24 mouse cellular contexts compared by ENCODE assay signal in genomic region chr2:132472126-132472525, GRCm38 (mm10).
DNase-seq lines count a peak whose midpoint lies in the region; ATAC-seq and TF ChIP-seq lines count a peak whose summit lies in the region.
"Had no signal": no experiment of that assay in that cellular context is flagged by ENCODE, and none has a peak within 500 bp of the region (broad histone marks: within the 10 kb centered on the region; RNA-seq: fewer than 3 reads in every experiment).

No protein-coding gene starts in this region.

- no peak overlapping the region for H3K4me2 ChIP-seq in forebrain, postnatal 0 days (ENCODE audit: low read depth)
- H3K4me2 ChIP-seq in forebrain, embryonic 12.5 days: no peak overlapping the region
- no peak overlapping the region for H3K4me2 ChIP-seq in intestine, embryonic 14.5 days (ENCODE audit: low read length)
- H3K4me2 ChIP-seq in intestine, embryonic 15.5 days (replicated peaks): no peak overlapping the region
- no peak overlapping the region for H3K4me2 ChIP-seq in midbrain, embryonic 14.5 days (ENCODE audit: low read length)
- no peak overlapping the region for H3K4me2 ChIP-seq in midbrain, embryonic 13.5 days (replicated peaks)
- H3K4me2 ChIP-seq: heart, embryonic 12.5 days; heart, embryonic 15.5 days; hindbrain, embryonic 14.5 days had no signal

- no peaks in the 10 kb centered on the region for H3K9me3 ChIP-seq in forebrain, postnatal 0 days (ENCODE audit: low read length)
- no peaks in the 10 kb centered on the region for H3K9me3 ChIP-seq in forebrain, embryonic 12.5 days
- H3K9me3 ChIP-seq in intestine, embryonic 14.5 days (ENCODE audit: control insufficient read depth, low read length): no peaks in the 10 kb centered on the region
- H3K9me3 ChIP-seq in intestine, embryonic 15.5 days: no peaks in the 10 kb centered on the region
- no peaks in the 10 kb centered on the region for H3K9me3 ChIP-seq in midbrain, embryonic 14.5 days (ENCODE audit: control insufficient read depth, low read length)
- no peaks in the 10 kb centered on the region for H3K9me3 ChIP-seq in midbrain, embryonic 13.5 days
- H3K9me3 ChIP-seq: forebrain, embryonic 10.5 days; heart, embryonic 15.5 days; hindbrain, embryonic 10.5 days had no signal

- no peak for TF ChIP-seq CTCF in forebrain, postnatal 0 days (IDR thresholded peaks at IDR 0.05; ENCODE audit: low read depth)

- H3K9ac ChIP-seq in forebrain, postnatal 0 days: no peak overlapping the region
- no peak overlapping the region for H3K9ac ChIP-seq in forebrain, embryonic 12.5 days
- H3K9ac ChIP-seq in intestine, embryonic 14.5 days (ENCODE audit: low read length): no peak overlapping the region
- no peak overlapping the region for H3K9ac ChIP-seq in intestine, embryonic 15.5 days
- no peak overlapping the region for H3K9ac ChIP-seq in midbrain, embryonic 14.5 days (replicated peaks; ENCODE audit: low read length)
- H3K9ac ChIP-seq in midbrain, embryonic 13.5 days (replicated peaks): no peak overlapping the region
- H3K9ac ChIP-seq: heart, embryonic 12.5 days; heart, embryonic 15.5 days; hindbrain, embryonic 14.5 days had no signal

- no peak overlapping the region for H3K27ac ChIP-seq in forebrain, postnatal 0 days (ENCODE audit: low read depth, low read length)
- H3K27ac ChIP-seq in forebrain, embryonic 12.5 days: no peak overlapping the region
- H3K27ac ChIP-seq in intestine, embryonic 14.5 days (ENCODE audit: low read depth): no peak overlapping the region
- no peak overlapping the region for H3K27ac ChIP-seq in intestine, embryonic 15.5 days
- no peak overlapping the region for H3K27ac ChIP-seq in midbrain, embryonic 14.5 days (replicated peaks; ENCODE audit: low read depth, low read length)
- H3K27ac ChIP-seq in midbrain, embryonic 13.5 days: no peak overlapping the region
- H3K27ac ChIP-seq: forebrain, embryonic 10.5 days; heart, embryonic 15.5 days; hindbrain, embryonic 10.5 days; hindbrain, embryonic 14.5 days had no signal

- H3K4me1 ChIP-seq in forebrain, postnatal 0 days (ENCODE audit: insufficient read depth): no peaks in the 10 kb centered on the region
- no peaks in the 10 kb centered on the region for H3K4me1 ChIP-seq in forebrain, embryonic 12.5 days
- no peaks in the 10 kb centered on the region for H3K4me1 ChIP-seq in intestine, embryonic 14.5 days (replicated peaks; ENCODE audit: control insufficient read depth, insufficient read depth, low read length)
- H3K4me1 ChIP-seq in intestine, embryonic 15.5 days (replicated peaks): no peaks in the 10 kb centered on the region
- no peaks in the 10 kb centered on the region for H3K4me1 ChIP-seq in midbrain, embryonic 14.5 days (ENCODE audit: control insufficient read depth, insufficient read depth, low read length)
- 0 out of 2 replicates have a peak, but pooled peaks cover 3% of the 10 kb centered on the region for H3K4me1 ChIP-seq in midbrain, embryonic 13.5 days (replicated peaks)
- H3K4me1 ChIP-seq: forebrain, embryonic 10.5 days; heart, embryonic 12.5 days; heart, embryonic 15.5 days had no signal

- H3K27me3 ChIP-seq in forebrain, postnatal 0 days (ENCODE audit: insufficient read depth, low read length): no peaks in the 10 kb centered on the region
- H3K27me3 ChIP-seq in forebrain, embryonic 12.5 days: peaks cover 4% of the 10 kb centered on the region; the same call in 1 of the 2 replicates
- H3K27me3 ChIP-seq in intestine, embryonic 14.5 days (replicated peaks; ENCODE audit: control insufficient read depth, insufficient read depth, low read length): no peaks in the 10 kb centered on the region
- H3K27me3 ChIP-seq in intestine, embryonic 15.5 days (replicated peaks): no peaks in the 10 kb centered on the region
- H3K27me3 ChIP-seq in midbrain, embryonic 14.5 days (ENCODE audit: control insufficient read depth, insufficient read depth, low read length): no peaks in the 10 kb centered on the region
- no peaks in the 10 kb centered on the region for H3K27me3 ChIP-seq in midbrain, embryonic 13.5 days
- H3K27me3 ChIP-seq: heart, embryonic 12.5 days; heart, embryonic 15.5 days had no signal

- no peak overlapping the region for H3K4me3 ChIP-seq in forebrain, postnatal 0 days (ENCODE audit: low read depth, low read length)
- H3K4me3 ChIP-seq in forebrain, embryonic 12.5 days (replicated peaks): no peak overlapping the region
- H3K4me3 ChIP-seq in intestine, embryonic 14.5 days (ENCODE audit: low read depth, low read length): no peak overlapping the region
- H3K4me3 ChIP-seq in intestine, embryonic 15.5 days (replicated peaks): no peak overlapping the region
- no peak overlapping the region for H3K4me3 ChIP-seq in midbrain, embryonic 14.5 days (replicated peaks; ENCODE audit: low read depth, low read length)
- H3K4me3 ChIP-seq in midbrain, embryonic 13.5 days (replicated peaks): no peak overlapping the region
- H3K4me3 ChIP-seq: forebrain, embryonic 10.5 days; heart, embryonic 12.5 days; heart, embryonic 15.5 days; hindbrain, embryonic 10.5 days had no signal

- no peaks in the 10 kb centered on the region for H3K36me3 ChIP-seq in forebrain, postnatal 0 days (ENCODE audit: insufficient read depth)
- H3K36me3 ChIP-seq in forebrain, embryonic 12.5 days (replicated peaks): no peaks in the 10 kb centered on the region
- no peaks in the 10 kb centered on the region for H3K36me3 ChIP-seq in intestine, embryonic 14.5 days (ENCODE audit: control insufficient read depth, insufficient read depth, low read length)
- no peaks in the 10 kb centered on the region for H3K36me3 ChIP-seq in intestine, embryonic 15.5 days
- H3K36me3 ChIP-seq in midbrain, embryonic 14.5 days (ENCODE audit: control insufficient read depth, insufficient read depth, low read length): no peaks in the 10 kb centered on the region
- no peaks in the 10 kb centered on the region for H3K36me3 ChIP-seq in midbrain, embryonic 13.5 days
- H3K36me3 ChIP-seq: forebrain, embryonic 10.5 days; heart, embryonic 12.5 days; heart, embryonic 15.5 days; hindbrain, embryonic 10.5 days had no signal

- peak; percentile 14 for DNase-seq in forebrain, postnatal 0 days
- DNase-seq in intestine, embryonic 14.5 days (ENCODE audit: low spot score): peak; percentile 6
- peak; percentile 21 for DNase-seq in midbrain, embryonic 14.5 days
- DNase-seq in adrenal gland, postnatal 25 days: no peak
- DNase-seq: adrenal gland, adult 2 months; adrenal gland, postnatal 14 days; cerebellum, adult 18-20 months; cerebellum, adult 9-10 months; cerebellum, postnatal 14 days; gastrocnemius, postnatal 10 days; gastrocnemius, postnatal 36 days; heart, postnatal 10 days; heart, postnatal 36 days; kidney, adult 8-10 months had no signal

- ATAC-seq in forebrain, postnatal 0 days: peak; percentile 42; the same call in 1 of the 2 replicates
- ATAC-seq in forebrain, embryonic 12.5 days (ENCODE audit: low FRiP score): no peak
- no peak for ATAC-seq in intestine, embryonic 14.5 days (replicated peaks; ENCODE audit: low FRiP score, low TSS enrichment, low read depth)
- no peak for ATAC-seq in intestine, embryonic 15.5 days
- no peak for ATAC-seq in midbrain, embryonic 14.5 days (ENCODE audit: low FRiP score, low TSS enrichment)
- no peak for ATAC-seq in midbrain, embryonic 13.5 days
- ATAC-seq: CD4-positive, CD25-positive, alpha-beta regulatory T cell, adult 4 months; intestine, embryonic 16.5 days had no signal

- WGBS in forebrain, postnatal 0 days: 33% methylated on average over 2 of the region's 2 CpGs
- WGBS in forebrain, embryonic 12.5 days: 40% methylated on average over 2 of the region's 2 CpGs
- WGBS in intestine, embryonic 14.5 days: 26% methylated on average over 2 of the region's 2 CpGs
- WGBS in intestine, embryonic 15.5 days: 25% methylated on average over 2 of the region's 2 CpGs
- 36% methylated on average over 2 of the region's 2 CpGs for WGBS in midbrain, embryonic 14.5 days
- 57% methylated on average over 2 of the region's 2 CpGs for WGBS in midbrain, embryonic 13.5 days
